Mouse (Mus musculus): ENCODE results near the gene Lmod3. TPM values are rescaled to one million over a fixed set of nuclear protein-coding genes. Genes with fewer than 3 reads are reported as not detected.

Lmod3 gene
- polyA plus RNA-seq, 1 experiment from 2014 or later = not detected

- Histone ChIP-seq H3K4me3 (ENCODE audit: low read depth, low read length) (no peak overlapping the region), H3K27me3 (ENCODE audit: control insufficient read depth, insufficient read depth, low read length) (no peaks in the 10 kb centered on the region), H3K4me1 (ENCODE audit: control insufficient read depth, insufficient read depth, low read length) (no peaks in the 10 kb centered on the region), H3K27ac (ENCODE audit: low read length) (no peak overlapping the region), H3K9me3 (ENCODE audit: control insufficient read depth, low read depth, low read length) (no peaks in the 10 kb centered on the region), H3K4me2 (replicated peaks; ENCODE audit: low read depth, low read length) (no peak overlapping the region), H3K9ac (replicated peaks; ENCODE audit: low read depth, low read length) (no peak overlapping the region), H3K36me3 (ENCODE audit: control insufficient read depth, insufficient read depth, low read length) (no peaks in the 10 kb centered on the region)
- ATAC-seq (ENCODE audit: insufficient number of reproducible peaks, insufficient read depth, low FRiP score, low read depth) = no peak
- 74% methylated on average over 1 of the region's 1 CpGs for WGBS
Observed at GRCm38 (mm10) chr6:97258489-97258888, 5.9 kb upstream of the Lmod3 start.

- Histone ChIP-seq H3K9ac (replicated peaks; ENCODE audit: low read depth, low read length) (no peak overlapping the region), H3K27me3 (ENCODE audit: control insufficient read depth, insufficient read depth, low read length) (no peaks in the 10 kb centered on the region), H3K4me3 (ENCODE audit: low read depth, low read length) (no peak overlapping the region), H3K4me2 (replicated peaks; ENCODE audit: low read depth, low read length) (no peak overlapping the region), H3K9me3 (ENCODE audit: control insufficient read depth, low read depth, low read length) (no peaks in the 10 kb centered on the region), H3K27ac (ENCODE audit: low read length) (no peak overlapping the region), H3K36me3 (ENCODE audit: control insufficient read depth, insufficient read depth, low read length) (no peaks in the 10 kb centered on the region), H3K4me1 (ENCODE audit: control insufficient read depth, insufficient read depth, low read length) (no peaks in the 10 kb centered on the region)
- whole genome bisulfite sequencing = 25% methylated on average over 5 of the region's 5 CpGs
- ATAC-seq (ENCODE audit: insufficient number of reproducible peaks, insufficient read depth, low FRiP score, low read depth) = no peak
Observed at GRCm38 (mm10) chr6:97252086-97252485, 473 bp downstream of the Lmod3 start.

- no peaks in the 10 kb centered on the region for H3K36me3 ChIP-seq (ENCODE audit: control insufficient read depth, insufficient read depth, low read length)
- no peak for ATAC-seq (ENCODE audit: insufficient number of reproducible peaks, insufficient read depth, low FRiP score, low read depth)
- no peak overlapping the region for H3K4me2 ChIP-seq (replicated peaks; ENCODE audit: low read depth, low read length)
- H3K4me3 ChIP-seq (ENCODE audit: low read depth, low read length) = no peak overlapping the region
- no peaks in the 10 kb centered on the region for H3K9me3 ChIP-seq (ENCODE audit: control insufficient read depth, low read depth, low read length)
- H3K27me3 ChIP-seq (ENCODE audit: control insufficient read depth, insufficient read depth, low read length) = no peaks in the 10 kb centered on the region
- 41% methylated on average over 6 of the region's 6 CpGs for WGBS
- H3K9ac ChIP-seq (replicated peaks; ENCODE audit: low read depth, low read length) = no peak overlapping the region
- H3K27ac ChIP-seq (ENCODE audit: low read length) = no peak overlapping the region
- no peaks in the 10 kb centered on the region for H3K4me1 ChIP-seq (ENCODE audit: control insufficient read depth, insufficient read depth, low read length)
Observed at GRCm38 (mm10) chr6:97250966-97251365, 1.6 kb downstream of the Lmod3 start.

DNA sequence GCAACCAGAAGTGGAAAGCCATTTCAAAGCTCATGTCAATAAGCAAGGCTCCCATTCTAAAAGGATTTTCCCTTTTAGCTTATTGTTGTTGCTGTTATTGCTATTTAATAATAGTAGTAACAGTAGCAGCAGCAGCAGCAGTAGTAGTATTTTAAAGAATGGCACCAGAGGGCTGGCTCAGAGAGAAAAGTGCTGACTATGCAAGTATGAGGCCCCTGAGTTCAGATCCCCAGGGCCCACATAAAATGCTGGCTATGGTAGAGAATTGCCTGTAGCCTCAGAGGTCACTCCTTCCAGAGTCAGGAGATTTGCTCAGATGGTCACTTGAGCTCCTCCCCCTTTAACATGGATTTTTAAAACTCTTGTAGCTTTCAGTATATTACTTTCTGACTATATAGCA lies 7.4 kb downstream of the Lmod3 start:
- Histone ChIP-seq H3K36me3 (ENCODE audit: control insufficient read depth, insufficient read depth, low read length) (no peaks in the 10 kb centered on the region), H3K9ac (replicated peaks; ENCODE audit: low read depth, low read length) (no peak overlapping the region), H3K4me3 (ENCODE audit: low read depth, low read length) (no peak overlapping the region), H3K27me3 (ENCODE audit: control insufficient read depth, insufficient read depth, low read length) (no peaks in the 10 kb centered on the region), H3K4me2 (replicated peaks; ENCODE audit: low read depth, low read length) (no peak overlapping the region), H3K4me1 (ENCODE audit: control insufficient read depth, insufficient read depth, low read length) (no peaks in the 10 kb centered on the region), H3K27ac (ENCODE audit: low read length) (no peak overlapping the region), H3K9me3 (ENCODE audit: control insufficient read depth, low read depth, low read length) (no peaks in the 10 kb centered on the region)
- no peak for ATAC-seq (ENCODE audit: insufficient number of reproducible peaks, insufficient read depth, low FRiP score, low read depth)

DNA sequence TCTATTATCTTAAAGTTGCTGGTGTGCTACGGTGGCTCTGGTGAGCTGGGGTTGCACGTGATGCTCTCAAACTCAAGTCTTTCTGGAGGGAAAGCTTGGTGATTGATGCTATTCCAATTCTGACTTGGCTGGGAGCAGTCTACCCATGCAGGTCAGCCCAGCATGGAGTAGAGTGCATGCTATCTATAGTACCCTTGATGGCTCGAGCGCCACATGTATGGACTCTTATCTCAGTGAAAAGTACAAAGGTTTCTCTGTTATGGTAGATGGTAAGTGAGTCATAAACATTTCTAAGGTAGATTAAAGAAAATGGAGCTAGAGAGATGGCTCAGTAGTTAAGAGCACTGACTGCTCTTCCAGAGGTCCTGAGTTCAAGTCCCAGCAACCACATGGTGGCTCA lies 10.0 kb downstream of the Lmod3 start:
- H3K4me2 ChIP-seq (replicated peaks; ENCODE audit: low read depth, low read length) = no peak overlapping the region
- ATAC-seq (ENCODE audit: insufficient number of reproducible peaks, insufficient read depth, low FRiP score, low read depth) = no peak

DNA sequence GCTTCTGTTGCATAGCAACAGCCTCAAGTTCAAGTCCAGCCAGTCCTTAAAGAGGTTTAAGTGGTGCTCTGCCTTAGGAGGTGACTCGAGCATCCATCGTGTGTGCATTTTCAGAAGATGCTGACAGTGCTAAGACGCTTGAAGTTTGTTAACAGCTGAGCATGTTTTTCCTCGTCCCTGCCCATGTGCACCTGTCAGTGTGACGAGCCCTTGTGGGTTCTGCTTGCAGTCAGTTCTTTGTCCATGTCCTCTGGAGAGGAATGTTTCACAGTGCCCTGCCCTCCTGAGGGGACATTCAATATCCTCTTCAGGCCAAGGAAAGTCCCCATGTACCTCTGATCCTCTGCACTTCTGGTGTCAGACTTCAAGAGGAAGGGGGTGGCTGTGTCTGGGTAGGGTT lies 12.5 kb downstream of the Lmod3 start:
- Histone ChIP-seq H3K36me3 (ENCODE audit: control insufficient read depth, insufficient read depth, low read length) (no peaks in the 10 kb centered on the region), H3K4me2 (replicated peaks; ENCODE audit: low read depth, low read length) (no peak overlapping the region), H3K27ac (ENCODE audit: low read length) (no peak overlapping the region), H3K4me3 (ENCODE audit: low read depth, low read length) (no peak overlapping the region), H3K9me3 (ENCODE audit: control insufficient read depth, low read depth, low read length) (no peaks in the 10 kb centered on the region; the same call in 1 of the 2 replicates), H3K9ac (replicated peaks; ENCODE audit: low read depth, low read length) (no peak overlapping the region), H3K4me1 (ENCODE audit: control insufficient read depth, insufficient read depth, low read length) (no peaks in the 10 kb centered on the region), H3K27me3 (ENCODE audit: control insufficient read depth, insufficient read depth, low read length) (no peaks in the 10 kb centered on the region)
- 75% methylated on average over 5 of the region's 5 CpGs for WGBS
- no peak for ATAC-seq (ENCODE audit: insufficient number of reproducible peaks, insufficient read depth, low FRiP score, low read depth)

More for the DNA sequence above, 10.0 kb downstream of the Lmod3 start:
- WGBS = 81% methylated on average over 4 of the region's 4 CpGs
- no peak overlapping the region for H3K4me3 ChIP-seq (ENCODE audit: low read depth, low read length)
- H3K36me3 ChIP-seq (ENCODE audit: control insufficient read depth, insufficient read depth, low read length) = no peaks in the 10 kb centered on the region
- H3K9ac ChIP-seq (replicated peaks; ENCODE audit: low read depth, low read length) = no peak overlapping the region
- no peaks in the 10 kb centered on the region for H3K4me1 ChIP-seq (ENCODE audit: control insufficient read depth, insufficient read depth, low read length)
- no peaks in the 10 kb centered on the region for H3K27me3 ChIP-seq (ENCODE audit: control insufficient read depth, insufficient read depth, low read length)
- no peaks in the 10 kb centered on the region; the same call in 1 of the 2 replicates for H3K9me3 ChIP-seq (ENCODE audit: control insufficient read depth, low read depth, low read length)
- no peak overlapping the region for H3K27ac ChIP-seq (ENCODE audit: low read length)

DNA sequence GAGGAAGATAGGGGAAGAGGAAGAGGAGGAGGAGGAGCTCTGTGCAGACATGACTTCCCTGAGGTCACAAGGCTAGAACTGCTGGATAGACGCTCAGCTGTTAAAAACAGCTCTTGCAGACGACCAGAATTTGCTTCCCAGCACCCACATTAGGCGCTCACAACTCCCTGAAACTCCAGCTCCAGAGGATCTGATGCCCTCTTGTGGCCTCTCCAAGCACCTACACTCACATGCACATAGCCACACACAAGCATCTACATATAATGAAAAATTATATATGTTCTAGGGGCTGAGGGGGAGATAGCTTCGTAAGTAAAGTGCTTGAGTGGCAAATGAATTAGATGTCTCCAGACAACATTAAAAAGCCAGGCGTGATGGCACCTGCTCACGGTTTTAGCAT lies 13.2 kb downstream of the Lmod3 start:
- WGBS = 91% methylated on average over 6 of the region's 6 CpGs
- Histone ChIP-seq H3K27ac (ENCODE audit: low read length) (no peak overlapping the region), H3K4me2 (replicated peaks; ENCODE audit: low read depth, low read length) (no peak overlapping the region), H3K9ac (replicated peaks; ENCODE audit: low read depth, low read length) (no peak overlapping the region), H3K9me3 (ENCODE audit: control insufficient read depth, low read depth, low read length) (no peaks in the 10 kb centered on the region; the same call in 1 of the 2 replicates), H3K27me3 (ENCODE audit: control insufficient read depth, insufficient read depth, low read length) (no peaks in the 10 kb centered on the region), H3K4me1 (ENCODE audit: control insufficient read depth, insufficient read depth, low read length) (no peaks in the 10 kb centered on the region), H3K36me3 (ENCODE audit: control insufficient read depth, insufficient read depth, low read length) (no peaks in the 10 kb centered on the region), H3K4me3 (ENCODE audit: low read depth, low read length) (no peak overlapping the region)
- ATAC-seq (ENCODE audit: insufficient number of reproducible peaks, insufficient read depth, low FRiP score, low read depth) = no peak

DNA sequence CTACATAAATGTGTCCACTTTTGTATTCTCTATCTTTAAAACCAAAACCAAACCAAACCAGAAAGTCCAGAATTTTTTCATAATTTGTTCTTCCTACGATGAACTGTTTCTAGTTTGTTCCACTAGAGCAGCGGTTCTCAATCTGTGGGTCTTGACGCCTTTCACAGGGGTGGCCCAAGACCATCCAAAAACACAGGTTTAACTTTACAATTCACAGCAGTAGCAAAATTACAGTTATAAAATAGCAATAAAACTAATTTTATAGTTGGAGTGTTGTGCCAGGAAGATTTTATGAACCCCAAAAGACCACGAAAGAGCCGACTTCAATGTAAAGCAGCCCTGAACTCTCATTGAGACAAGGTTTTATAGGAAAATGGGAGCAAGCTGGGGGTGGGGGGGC lies 16.5 kb downstream of the Lmod3 start:
- H3K27me3 ChIP-seq (ENCODE audit: control insufficient read depth, insufficient read depth, low read length) = no peaks in the 10 kb centered on the region
- H3K36me3 ChIP-seq (ENCODE audit: control insufficient read depth, insufficient read depth, low read length) = peaks cover 8% of the 10 kb centered on the region
- H3K4me1 ChIP-seq (ENCODE audit: control insufficient read depth, insufficient read depth, low read length) = no peaks in the 10 kb centered on the region
- WGBS = 96% methylated on average over 5 of the region's 5 CpGs
- no peak for ATAC-seq (ENCODE audit: insufficient number of reproducible peaks, insufficient read depth, low FRiP score, low read depth)
- H3K9me3 ChIP-seq (ENCODE audit: control insufficient read depth, low read depth, low read length) = no peaks in the 10 kb centered on the region; the same call in 1 of the 2 replicates
- no peak overlapping the region for H3K27ac ChIP-seq (ENCODE audit: low read length)
- H3K4me3 ChIP-seq (ENCODE audit: low read depth, low read length) = no peak overlapping the region
- H3K4me2 ChIP-seq (replicated peaks; ENCODE audit: low read depth, low read length) = no peak overlapping the region
- H3K9ac ChIP-seq (replicated peaks; ENCODE audit: low read depth, low read length) = no peak overlapping the region

DNA sequence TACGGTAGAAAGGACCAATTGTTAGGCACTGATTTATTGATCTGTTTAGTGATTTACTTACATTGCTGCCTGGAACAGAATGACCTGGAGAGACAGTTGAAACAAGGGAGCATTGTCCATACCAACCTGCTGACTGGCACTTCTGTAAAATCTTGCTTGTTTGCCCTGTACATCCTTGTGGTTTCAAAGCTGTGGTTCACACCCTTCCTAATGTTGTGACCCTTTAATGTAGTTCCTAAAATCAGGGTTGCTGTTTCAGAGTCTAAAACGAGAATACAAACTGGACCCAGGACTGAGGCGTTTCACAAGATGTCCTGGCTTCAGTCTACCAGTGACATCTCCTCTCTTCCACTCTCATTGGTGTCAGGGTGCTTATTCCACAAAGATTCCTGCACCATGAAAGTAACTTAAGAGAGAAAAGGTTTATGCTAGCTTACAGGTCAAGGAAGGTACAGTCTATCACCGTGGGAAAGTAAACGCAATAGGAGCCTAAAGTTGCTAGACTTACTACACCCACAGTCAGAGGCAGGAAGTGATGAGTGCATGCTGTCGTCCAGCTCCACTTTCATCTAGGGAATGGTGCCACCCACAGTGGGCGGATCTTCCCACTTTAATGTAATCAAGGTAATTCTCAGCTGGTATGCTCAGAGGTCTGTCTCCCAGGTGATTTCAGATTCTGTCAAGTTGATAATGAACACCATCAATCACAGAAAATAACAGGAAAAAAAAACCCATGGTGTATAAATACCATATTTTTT lies 17.5 kb downstream of the Lmod3 start:
- Histone ChIP-seq H3K9me3 (ENCODE audit: control insufficient read depth, low read depth, low read length) (no peaks in the 10 kb centered on the region; the same call in 1 of the 2 replicates), H3K27ac (ENCODE audit: low read length) (no peak overlapping the region), H3K4me3 (ENCODE audit: low read depth, low read length) (no peak overlapping the region), H3K4me2 (replicated peaks; ENCODE audit: low read depth, low read length) (no peak overlapping the region), H3K9ac (replicated peaks; ENCODE audit: low read depth, low read length) (no peak overlapping the region), H3K4me1 (ENCODE audit: control insufficient read depth, insufficient read depth, low read length) (no peaks in the 10 kb centered on the region), H3K27me3 (ENCODE audit: control insufficient read depth, insufficient read depth, low read length) (no peaks in the 10 kb centered on the region), H3K36me3 (ENCODE audit: control insufficient read depth, insufficient read depth, low read length) (peaks cover 16% of the 10 kb centered on the region)
- 75% methylated on average over 7 of the region's 7 CpGs for WGBS
- no peak for ATAC-seq (ENCODE audit: insufficient number of reproducible peaks, insufficient read depth, low FRiP score, low read depth)
